Mouse (Mus musculus) embryonic facial prominence, embryonic 11.5 days (tissue): ENCODE data around the gene Prkca. TPM values are rescaled to one million over a fixed set of nuclear protein-coding genes. Genes with fewer than 3 reads are reported as not detected.

Experiments
- ATAC-seq: fragments of 200-750 bp; cut with Nextera tagmentation; replicated peaks from 2 replicates; pipeline ENCODE4 v1.8.0; 2017; ENCODE audit warnings: low read depth; ENCODE audit not compliant: insufficient number of reproducible peaks, low FRiP score, low TSS enrichment
- DNase-seq: peaks from one replicate; pipeline ENCODE4 v3.0.0-alpha.2; 2015; ENCODE audit warnings: low spot score
- H3K27ac ChIP-seq: fragments of 300-500 bp; sonication (generic); replicated peaks from 2 replicates; pipeline ENCODE4 v1.5.1; 2014; ENCODE audit warnings: mild to moderate bottlenecking, low read depth, low read length, control low read depth
- H3K27me3 ChIP-seq: fragments of 300-500 bp; sonication (generic); 2 replicates; pipeline ENCODE4 v1.6.1; 2014; ENCODE audit warnings: mild to moderate bottlenecking, low read length, moderate library complexity, mixed read lengths; ENCODE audit not compliant: control insufficient read depth, insufficient read depth
- H3K36me3 ChIP-seq: fragments of 300-500 bp; sonication (generic); replicated peaks from 2 replicates; pipeline ENCODE4 v1.6.1; 2014; ENCODE audit warnings: low read depth, mild to moderate bottlenecking, low read length, moderate library complexity, mixed read lengths; ENCODE audit not compliant: control insufficient read depth, insufficient read depth
- H3K4me1 ChIP-seq: fragments of 300-500 bp; sonication (generic); 2 replicates; pipeline ENCODE4 v1.6.1; 2014; ENCODE audit warnings: low read length, mixed read lengths; ENCODE audit not compliant: control insufficient read depth, insufficient read depth
- H3K4me2 ChIP-seq: fragments of 300-500 bp; sonication (generic); 2 replicates; pipeline ENCODE4 v1.6.1; 2014; ENCODE audit warnings: low read depth, mild to moderate bottlenecking, control low read depth, low read length, moderate library complexity
- H3K4me3 ChIP-seq: fragments of 300-500 bp; sonication (generic); 2 replicates; pipeline ENCODE4 v1.5.1; 2014; ENCODE audit warnings: low read depth, low read length, control low read depth
- H3K9ac ChIP-seq: fragments of 300-500 bp; sonication (generic); replicated peaks from 2 replicates; pipeline ENCODE4 v1.6.1; 2014; ENCODE audit warnings: mild to moderate bottlenecking, control low read depth, low read length
- H3K9me3 ChIP-seq: fragments of 300-500 bp; sonication (generic); replicated peaks from 2 replicates; pipeline ENCODE4 v1.6.1; 2016; ENCODE audit warnings: mild to moderate bottlenecking, low read length, inconsistent platforms, mixed read lengths; ENCODE audit not compliant: control insufficient read depth
- WGBS: fragments of 180-500 bp; shearing (Covaris S2); extraction: QIAGEN DNeasy Blood & Tissue Kit; methylation state at CpG from one replicate; pipeline ENCODE4 v1.1.7; 2014; 5-methylcytosine and 5-hydroxymethylcytosine counted together
- polyA plus RNA-seq: library from polyadenylated mRNA; unstranded; fragments of >200 nt; fragmentation: Nextera tagmentation; extraction: Ambion mirVana; gene quantifications from 2 replicates; pipeline ENCODE4 v1.2.1, GENCODE M21; 2014

The Prkca gene
- polyA plus RNA-seq, 1 experiment from 2014 or later: 7.4 TPM

GRCm38 (mm10) chr11:108181012-108181713 is 162.6 kb downstream of the Prkca start:
- Histone ChIP-seq H3K27me3 (no peaks in the 10 kb centered on the region), H3K4me3 (no peak overlapping the region), H3K4me1 (no peaks in the 10 kb centered on the region), H3K9me3 (no peaks in the 10 kb centered on the region), H3K9ac (0 out of 2 replicates have a peak overlapping the region, but pooled peaks have one; percentile 18), H3K27ac (no peak overlapping the region), H3K36me3 (no peaks in the 10 kb centered on the region), H3K4me2 (no peak overlapping the region)
- DNase-seq (no peak), ATAC-seq (no peak)
- 83% methylated on average over 10 of the region's 10 CpGs for WGBS

- WGBS: 76% methylated on average over 5 of the region's 5 CpGs
- H3K9me3 ChIP-seq: no peaks in the 10 kb centered on the region
- H3K9ac ChIP-seq: no peak overlapping the region
- no peaks in the 10 kb centered on the region for H3K27me3 ChIP-seq
- no peak overlapping the region for H3K4me2 ChIP-seq
- no peaks in the 10 kb centered on the region for H3K4me1 ChIP-seq
- no peaks in the 10 kb centered on the region for H3K36me3 ChIP-seq
- no peak overlapping the region for H3K4me3 ChIP-seq
- no peak overlapping the region for H3K27ac ChIP-seq
- ATAC-seq (no peak), DNase-seq (no peak)
Measured at GRCm38 (mm10) chr11:108178802-108179201, 164.9 kb downstream of the Prkca start.

GRCm38 (mm10) chr11:108178258-108178657 is 165.5 kb downstream of the Prkca start:
- H3K4me2 ChIP-seq: no peak overlapping the region
- H3K9me3 ChIP-seq: no peaks in the 10 kb centered on the region
- H3K9ac ChIP-seq: no peak overlapping the region
- DNase-seq: no peak
- 97% methylated on average over 3 of the region's 3 CpGs for WGBS
- no peak for ATAC-seq
- no peaks in the 10 kb centered on the region for H3K4me1 ChIP-seq
- H3K4me3 ChIP-seq: no peak overlapping the region
- no peaks in the 10 kb centered on the region for H3K27me3 ChIP-seq
- H3K36me3 ChIP-seq: no peaks in the 10 kb centered on the region
- no peak overlapping the region for H3K27ac ChIP-seq

- WGBS: 87% methylated on average over 5 of the region's 5 CpGs
- Histone ChIP-seq H3K4me2 (no peak overlapping the region), H3K9ac (no peak overlapping the region), H3K4me1 (no peaks in the 10 kb centered on the region), H3K9me3 (no peaks in the 10 kb centered on the region), H3K4me3 (no peak overlapping the region), H3K27ac (no peak overlapping the region), H3K27me3 (no peaks in the 10 kb centered on the region), H3K36me3 (no peaks in the 10 kb centered on the region)
- no peak for ATAC-seq
- no peak for DNase-seq
Measured at GRCm38 (mm10) chr11:108176715-108177114, 167.0 kb downstream of the Prkca start.

GRCm38 (mm10) chr11:108171917-108172316 is 171.8 kb downstream of the Prkca start:
- Histone ChIP-seq H3K27ac (no peak overlapping the region), H3K36me3 (no peaks in the 10 kb centered on the region), H3K9me3 (no peaks in the 10 kb centered on the region), H3K27me3 (no peaks in the 10 kb centered on the region), H3K9ac (no peak overlapping the region), H3K4me2 (no peak overlapping the region), H3K4me3 (no peak overlapping the region), H3K4me1 (no peaks in the 10 kb centered on the region)
- ATAC-seq (no peak), DNase-seq (no peak)
- WGBS: 88% methylated on average over 5 of the region's 5 CpGs

- Histone ChIP-seq H3K9me3 (no peaks in the 10 kb centered on the region), H3K27ac (no peak overlapping the region), H3K4me2 (no peak overlapping the region), H3K36me3 (no peaks in the 10 kb centered on the region), H3K27me3 (no peaks in the 10 kb centered on the region), H3K4me1 (no peaks in the 10 kb centered on the region), H3K4me3 (no peak overlapping the region), H3K9ac (no peak overlapping the region)
- 93% methylated on average over 6 of the region's 6 CpGs for WGBS
- DNase-seq (no peak), ATAC-seq (no peak)
Measured at GRCm38 (mm10) chr11:108171260-108171659, 172.5 kb downstream of the Prkca start.

- no peak overlapping the region for H3K27ac ChIP-seq
- ATAC-seq (no peak), DNase-seq (no peak)
- H3K9me3 ChIP-seq: no peaks in the 10 kb centered on the region
- no peak overlapping the region for H3K9ac ChIP-seq
- H3K27me3 ChIP-seq: no peaks in the 10 kb centered on the region
- WGBS: 74% methylated on average over 3 of the region's 3 CpGs
- H3K36me3 ChIP-seq: no peaks in the 10 kb centered on the region
- no peak overlapping the region for H3K4me3 ChIP-seq
- no peaks in the 10 kb centered on the region for H3K4me1 ChIP-seq
- H3K4me2 ChIP-seq: no peak overlapping the region
Measured at GRCm38 (mm10) chr11:108170107-108170506, 173.6 kb downstream of the Prkca start.

- WGBS: 73% methylated on average over 9 of the region's 9 CpGs
- Histone ChIP-seq H3K4me3 (no peak overlapping the region), H3K9ac (no peak overlapping the region), H3K9me3 (no peaks in the 10 kb centered on the region), H3K36me3 (no peaks in the 10 kb centered on the region), H3K27ac (no peak overlapping the region), H3K4me1 (no peaks in the 10 kb centered on the region), H3K27me3 (no peaks in the 10 kb centered on the region), H3K4me2 (no peak overlapping the region)
- ATAC-seq: no peak
- no peak for DNase-seq
Measured at GRCm38 (mm10) chr11:108165725-108166124, 178.0 kb downstream of the Prkca start.
